Mouse (Mus musculus): ENCODE results near the gene Ttll10.

DNA sequence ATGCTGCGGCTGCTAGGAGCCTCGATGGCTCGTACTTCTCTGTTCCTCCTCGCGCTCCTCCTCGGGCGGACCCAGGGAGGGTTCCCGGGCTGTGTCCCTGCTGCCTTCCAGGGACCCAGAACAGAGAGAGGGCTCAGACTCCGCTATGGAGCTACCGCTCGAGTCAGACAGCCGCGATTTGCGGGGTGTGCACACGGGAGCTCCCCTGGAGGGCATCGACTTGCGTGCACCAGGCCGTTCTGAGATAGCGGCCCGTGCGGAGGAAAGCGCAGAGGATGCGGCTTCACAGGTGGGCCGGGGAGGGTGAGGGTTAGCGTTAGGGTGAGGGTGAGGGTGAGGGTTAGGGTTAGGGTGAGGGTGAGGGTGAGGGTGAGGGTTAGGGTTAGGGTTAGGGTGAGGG lies 24.3 kb downstream of the Ttll10 start:
- no peak for TF ChIP-seq POLR2A (IDR thresholded peaks at IDR 0.05; ENCODE audit: control insufficient read depth, low read depth, low read length)
- no peak for TF ChIP-seq CTCF (IDR thresholded peaks at IDR 0.05; ENCODE audit: control insufficient read depth, insufficient read depth, insufficient replicate concordance, low read depth, low read length)

Data from testis, adult 2 months (tissue).